8 mouse cellular contexts compared by ENCODE assay signal in the genomic region with DNA sequence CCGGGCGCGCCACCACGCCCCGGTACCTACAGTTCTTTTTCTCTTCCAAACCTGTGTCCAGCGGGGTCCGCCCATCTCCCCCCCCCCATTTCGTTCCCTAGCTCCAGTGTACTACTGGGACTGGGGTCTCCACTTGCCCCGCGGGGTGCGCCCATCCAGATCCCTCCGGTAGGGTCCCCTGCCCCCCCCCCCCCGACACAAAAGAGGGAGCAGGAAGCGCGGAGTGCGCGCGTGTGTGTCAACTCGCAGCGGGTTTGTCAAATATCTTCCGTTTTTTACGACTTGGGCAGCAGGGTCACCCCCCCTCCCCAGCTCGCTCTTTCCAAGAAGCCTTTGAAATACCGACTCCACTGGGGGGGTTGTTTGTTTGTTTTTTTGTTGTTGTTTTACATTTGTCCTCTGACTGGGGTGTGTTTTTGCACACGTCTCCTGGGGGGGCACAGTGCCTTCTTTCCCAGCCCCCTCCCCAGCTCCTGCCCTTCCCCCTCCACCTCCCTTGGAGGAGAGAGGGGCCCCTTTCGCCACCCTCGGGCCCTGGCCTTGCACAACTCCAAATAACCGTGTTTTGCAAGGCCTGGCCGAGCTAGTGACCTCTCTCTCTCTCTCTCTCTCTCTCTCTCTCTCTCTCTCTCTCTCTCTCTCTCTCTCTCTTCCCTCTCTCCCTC. TPM values are rescaled to one million over a fixed set of nuclear protein-coding genes. Genes with fewer than 3 reads are reported as not detected.
DNase-seq lines count a peak whose midpoint lies in the region; ATAC-seq and TF ChIP-seq lines count a peak whose summit lies in the region.

No protein-coding gene starts in this region.

- WGBS in heart, embryonic 16.5 days = 1% methylated on average over 24 of the region's 29 CpGs
- under 1% methylated on average over 29 of the region's 29 CpGs for WGBS in liver, embryonic 11.5 days
- under 1% methylated on average over 25 of the region's 29 CpGs for WGBS in midbrain, postnatal 0 days

- H3K9ac ChIP-seq in heart, embryonic 16.5 days (ENCODE audit: low read length) = peak overlapping the region; percentile 95
- H3K9ac ChIP-seq in liver, embryonic 11.5 days (ENCODE audit: low read depth, low read length) = peak overlapping the region; percentile 92
- H3K9ac ChIP-seq in midbrain, postnatal 0 days (replicated peaks; ENCODE audit: low read length, poor library complexity, severe bottlenecking) = peak overlapping the region; percentile 86

- peak overlapping the region; percentile 98 for H3K4me3 ChIP-seq in brown adipose tissue, adult 24 weeks (ENCODE audit: insufficient read depth, low read depth, low read length)
- H3K4me3 ChIP-seq in heart, embryonic 16.5 days (ENCODE audit: low read length) = peak overlapping the region; percentile 93
- H3K4me3 ChIP-seq in liver, embryonic 11.5 days (ENCODE audit: low read depth, low read length) = peak overlapping the region; percentile 96
- peak overlapping the region; percentile 89 for H3K4me3 ChIP-seq in midbrain, postnatal 0 days (ENCODE audit: low read depth, low read length)

- DNase-seq in ovary, adult 18-20 months (ENCODE audit: low spot score) = peak; percentile 59
- DNase-seq in ovary, postnatal 14 days (ENCODE audit: low spot score) = no peak
- DNase-seq in liver, embryonic 11.5 days (ENCODE audit: low spot score) = peak; percentile 72
- no peak for DNase-seq in midbrain, postnatal 0 days (ENCODE audit: low spot score)
- DNase-seq in right cerebral cortex, adult 18-20 months = no peak
- no peak for DNase-seq in urinary bladder, postnatal 14 days (ENCODE audit: low spot score)

- peaks cover 14% of the 10 kb centered on the region for H3K4me1 ChIP-seq in brown adipose tissue, adult 24 weeks (ENCODE audit: control insufficient read depth, insufficient read depth, insufficient read length, low read length)
- H3K4me1 ChIP-seq in heart, embryonic 16.5 days (ENCODE audit: control insufficient read depth, insufficient read depth, low read length) = peaks cover 27% of the 10 kb centered on the region
- H3K4me1 ChIP-seq in liver, embryonic 11.5 days (replicated peaks; ENCODE audit: control insufficient read depth, insufficient read depth, low read length) = peaks cover 44% of the 10 kb centered on the region
- peaks cover 4% of the 10 kb centered on the region; the same call in 1 of the 2 replicates for H3K4me1 ChIP-seq in midbrain, postnatal 0 days (ENCODE audit: insufficient read depth, low read length)

- no peak for ATAC-seq in heart, embryonic 16.5 days (replicated peaks; ENCODE audit: extremely low read depth, insufficient read depth, low FRiP score)
- ATAC-seq in liver, embryonic 11.5 days (replicated peaks; ENCODE audit: low FRiP score) = no peak
- ATAC-seq in midbrain, postnatal 0 days (ENCODE audit: low FRiP score) = no peak

- H3K4me2 ChIP-seq in heart, embryonic 16.5 days (ENCODE audit: low read depth, low read length) = peak overlapping the region; percentile 94
- H3K4me2 ChIP-seq in liver, embryonic 11.5 days = peak overlapping the region; percentile 98
- H3K4me2 ChIP-seq in midbrain, postnatal 0 days (ENCODE audit: low read depth, low read length, poor library complexity, severe bottlenecking) = peak overlapping the region; percentile 90

- H3K36me3 ChIP-seq in heart, embryonic 16.5 days (ENCODE audit: control insufficient read depth, insufficient read depth) = no peaks in the 10 kb centered on the region
- peaks cover 10% of the 10 kb centered on the region for H3K36me3 ChIP-seq in liver, embryonic 11.5 days (ENCODE audit: control insufficient read depth, insufficient read depth, low read length)
- peaks cover 10% of the 10 kb centered on the region; the same call in 1 of the 2 replicates for H3K36me3 ChIP-seq in midbrain, postnatal 0 days (ENCODE audit: insufficient read depth, low read length)

- no peaks in the 10 kb centered on the region; the same call in 1 of the 2 replicates for H3K27me3 ChIP-seq in heart, embryonic 16.5 days (ENCODE audit: control insufficient read depth, insufficient read depth, low read length)
- H3K27me3 ChIP-seq in liver, embryonic 11.5 days (replicated peaks; ENCODE audit: control insufficient read depth, insufficient read depth, low read length) = 0 out of 2 replicates have a peak, but pooled peaks cover under 1% of the 10 kb centered on the region
- H3K27me3 ChIP-seq in midbrain, postnatal 0 days (ENCODE audit: insufficient read depth, low read length) = peaks cover 5% of the 10 kb centered on the region

- no peak for TF ChIP-seq CTCF in midbrain, postnatal 0 days (IDR thresholded peaks at IDR 0.05)

- 0 out of 2 replicates have a peak overlapping the region, but pooled peaks have one; percentile 2 for H3K27ac ChIP-seq in brown adipose tissue, adult 24 weeks (replicated peaks; ENCODE audit: low read depth, low read length)
- peak overlapping the region; percentile 93 for H3K27ac ChIP-seq in heart, embryonic 16.5 days (ENCODE audit: low read length)
- H3K27ac ChIP-seq in liver, embryonic 11.5 days (ENCODE audit: low read depth, low read length) = peak overlapping the region; percentile 97
- peak overlapping the region; percentile 82 for H3K27ac ChIP-seq in midbrain, postnatal 0 days (ENCODE audit: low read depth, low read length)

- no peaks in the 10 kb centered on the region for H3K9me3 ChIP-seq in heart, embryonic 16.5 days (replicated peaks; ENCODE audit: control insufficient read depth, low read length)
- H3K9me3 ChIP-seq in liver, embryonic 11.5 days (ENCODE audit: control insufficient read depth, low read length) = no peaks in the 10 kb centered on the region
- H3K9me3 ChIP-seq in midbrain, postnatal 0 days (ENCODE audit: low read length) = no peaks in the 10 kb centered on the region

RNA-seq across cellular contexts. Expression of a gene that starts 1.3 kb away (rescaled TPM):
- 1.3 and 2.9 TPM in 2 replicates for polyA plus RNA-seq in brown adipose tissue, adult 24 weeks (2012; ENCODE audit: insufficient read depth, insufficient read length, missing spikeins)
- polyA plus RNA-seq in heart, embryonic 16.5 days (2015; fragmentation: Nextera tagmentation; extraction: Ambion mirVana) = 1.5 and 2.3 TPM in 2 replicates
- 10.8 and 12.4 TPM in 2 replicates for polyA plus RNA-seq in liver, embryonic 11.5 days (2014; fragmentation: Nextera tagmentation; extraction: Ambion mirVana)
- total RNA-seq in midbrain, postnatal 0 days (2014; rRNA removed) = 9.0 and 9.5 TPM in 2 replicates
- polyA plus RNA-seq in midbrain, postnatal 0 days (2015; fragmentation: Nextera tagmentation; extraction: Ambion mirVana) = 3.1 and 3.3 TPM in 2 replicates

RNA-seq across cellular contexts. Expression of a gene that starts 7.2 kb away (rescaled TPM):
- 55.0 and 60.7 TPM in 2 replicates for polyA plus RNA-seq in brown adipose tissue, adult 24 weeks (2012; ENCODE audit: insufficient read depth, insufficient read length, missing spikeins)
- 112 and 114 TPM in 2 replicates for polyA plus RNA-seq in heart, embryonic 16.5 days (2015; fragmentation: Nextera tagmentation; extraction: Ambion mirVana)
- 99.4 and 104 TPM in 2 replicates for polyA plus RNA-seq in liver, embryonic 11.5 days (2014; fragmentation: Nextera tagmentation; extraction: Ambion mirVana)
- 108 and 118 TPM in 2 replicates for total RNA-seq in midbrain, postnatal 0 days (2014; rRNA removed)
- 301 and 323 TPM in 2 replicates for polyA plus RNA-seq in midbrain, postnatal 0 days (2015; fragmentation: Nextera tagmentation; extraction: Ambion mirVana)

RNA-seq across cellular contexts. Expression of a gene that starts 11.4 kb away (rescaled TPM):
- polyA plus RNA-seq in brown adipose tissue, adult 24 weeks (2012; ENCODE audit: insufficient read depth, insufficient read length, missing spikeins) = 0.38 and 0.63 TPM in 2 replicates
- 0.49 and 0.64 TPM in 2 replicates for polyA plus RNA-seq in heart, embryonic 16.5 days (2015; fragmentation: Nextera tagmentation; extraction: Ambion mirVana)
- 0.66 and 0.75 TPM in 2 replicates for polyA plus RNA-seq in liver, embryonic 11.5 days (2014; fragmentation: Nextera tagmentation; extraction: Ambion mirVana)
- 6.1 and 9.6 TPM in 2 replicates for total RNA-seq in midbrain, postnatal 0 days (2014; rRNA removed)
- 4.4 and 5.5 TPM in 2 replicates for polyA plus RNA-seq in midbrain, postnatal 0 days (2015; fragmentation: Nextera tagmentation; extraction: Ambion mirVana)

RNA-seq across cellular contexts. Expression of a gene that starts 17.5 kb away (rescaled TPM):
- polyA plus RNA-seq in brown adipose tissue, adult 24 weeks (2012; ENCODE audit: insufficient read depth, insufficient read length, missing spikeins) = not detected in 2 replicates
- 2.4 and 13.2 TPM in 2 replicates for polyA plus RNA-seq in heart, embryonic 16.5 days (2015; fragmentation: Nextera tagmentation; extraction: Ambion mirVana)
- polyA plus RNA-seq in liver, embryonic 11.5 days (2014; fragmentation: Nextera tagmentation; extraction: Ambion mirVana) = 7.4 TPM in 1 of 2 replicates, not detected in the other
- total RNA-seq in midbrain, postnatal 0 days (2014; rRNA removed) = not detected in 2 replicates
- polyA plus RNA-seq in midbrain, postnatal 0 days (2015; fragmentation: Nextera tagmentation; extraction: Ambion mirVana) = 7.4 and 17.3 TPM in 2 replicates

RNA-seq across cellular contexts. Expression of a gene that starts 19.4 kb away (rescaled TPM):
- 11.2 and 12.9 TPM in 2 replicates for polyA plus RNA-seq in brown adipose tissue, adult 24 weeks (2012; ENCODE audit: insufficient read depth, insufficient read length, missing spikeins)
- polyA plus RNA-seq in heart, embryonic 16.5 days (2015; fragmentation: Nextera tagmentation; extraction: Ambion mirVana) = 44.9 and 45.2 TPM in 2 replicates
- polyA plus RNA-seq in liver, embryonic 11.5 days (2014; fragmentation: Nextera tagmentation; extraction: Ambion mirVana) = 32.6 and 37.4 TPM in 2 replicates
- total RNA-seq in midbrain, postnatal 0 days (2014; rRNA removed) = 75.9 and 79.6 TPM in 2 replicates
- polyA plus RNA-seq in midbrain, postnatal 0 days (2015; fragmentation: Nextera tagmentation; extraction: Ambion mirVana) = 54.9 and 55.3 TPM in 2 replicates

Comparison
In these comparisons a context has a peak if more than half of its experiments do, and no peak if none do; other contexts are left out.
1. DNase-seq: peak in ovary, adult 18-20 months (single experiment) and liver, embryonic 11.5 days (single experiment); none in ovary, postnatal 14 days (single experiment), midbrain, postnatal 0 days (single experiment), right cerebral cortex, adult 18-20 months (single experiment) and urinary bladder, postnatal 14 days (single experiment).
2. H3K27ac ChIP-seq: peak in every context shown above with its lines; median percentile 97 in liver, embryonic 11.5 days; 93 in heart, embryonic 16.5 days; 82 in midbrain, postnatal 0 days; 2 in brown adipose tissue, adult 24 weeks.
3. Peak in every context shown above with its lines, with median percentiles within 50 percentile points of each other: H3K4me3 ChIP-seq, H3K4me2 ChIP-seq and H3K9ac ChIP-seq.